Mouse (Mus musculus) adrenal gland, adult 18-20 months (tissue): ENCODE measurements around the gene Pcdh7. TPM values are rescaled to one million over a fixed set of nuclear protein-coding genes. Genes with fewer than 3 reads are reported as not detected.

Experiments
- DNase-seq, 2 experiments: peaks; one replicate each; pipeline ENCODE4 v3.0.0; 2021 to 2022; ENCODE audit warnings: low spot score in 2 of 2
- total RNA-seq, 2 experiments: library from RNA; stranded (reverse); gene quantifications; 1 replicate in 1 of 2; 2 replicates in 1 of 2; pipeline ENCODE4 v1.2.3; 2021

Pcdh7 gene
- total RNA-seq, 2 experiments from 2014 or later = 0.96 to 2.5 TPM

GRCm38 (mm10) chr5:57743956-57744661, 26.3 kb downstream of the Pcdh7 start:
- DNase-seq = no peak

GRCm38 (mm10) chr5:57745879-57746278, 28.1 kb downstream of the Pcdh7 start:
- no peak for DNase-seq

- no peak for DNase-seq
Measured at GRCm38 (mm10) chr5:57750320-57750719, 32.6 kb downstream of the Pcdh7 start.

- DNase-seq = no peak
Measured at GRCm38 (mm10) chr5:57755791-57756190, 38.0 kb downstream of the Pcdh7 start.

GRCm38 (mm10) chr5:57756726-57757424, 39.1 kb downstream of the Pcdh7 start:
- no peak for DNase-seq

- no peak for DNase-seq
Measured at GRCm38 (mm10) chr5:57757436-57757898, 39.7 kb downstream of the Pcdh7 start.

GRCm38 (mm10) chr5:57758968-57759367, 41.2 kb downstream of the Pcdh7 start:
- no peak for DNase-seq

GRCm38 (mm10) chr5:57760069-57761063, 42.6 kb downstream of the Pcdh7 start:
- no peak for DNase-seq

- no peak for DNase-seq
Measured at GRCm38 (mm10) chr5:57765356-57765755, 47.6 kb downstream of the Pcdh7 start.

GRCm38 (mm10) chr5:57767346-57767745, 49.6 kb downstream of the Pcdh7 start:
- no peak for DNase-seq

- no peak for DNase-seq
Measured at GRCm38 (mm10) chr5:57768469-57769022, 50.8 kb downstream of the Pcdh7 start.

- no peak for DNase-seq
Measured at GRCm38 (mm10) chr5:57769644-57770043, 51.9 kb downstream of the Pcdh7 start.

GRCm38 (mm10) chr5:57770364-57770763, 52.6 kb downstream of the Pcdh7 start:
- DNase-seq = no peak

GRCm38 (mm10) chr5:57771122-57771521, 53.4 kb downstream of the Pcdh7 start:
- DNase-seq = no peak

GRCm38 (mm10) chr5:57772711-57773110, 54.9 kb downstream of the Pcdh7 start:
- no peak for DNase-seq

- DNase-seq = no peak
Measured at GRCm38 (mm10) chr5:57774496-57774895, 56.7 kb downstream of the Pcdh7 start.

- no peak for DNase-seq
Measured at GRCm38 (mm10) chr5:57778093-57778492, 60.3 kb downstream of the Pcdh7 start.

GRCm38 (mm10) chr5:57779951-57780350, 62.2 kb downstream of the Pcdh7 start:
- no peak for DNase-seq

GRCm38 (mm10) chr5:57780574-57780973, 62.8 kb downstream of the Pcdh7 start:
- no peak for DNase-seq

GRCm38 (mm10) chr5:57781950-57782349, 64.2 kb downstream of the Pcdh7 start:
- no peak for DNase-seq

- DNase-seq = no peak
Measured at GRCm38 (mm10) chr5:57782546-57782945, 64.8 kb downstream of the Pcdh7 start.
